Mouse (Mus musculus) testis, postnatal 10 days (tissue): ENCODE data around the gene Tec.
A peak's percentile ranks its signal among the peaks of the same experiment; 100 is the strongest.

Source experiments
- DNase-seq: peaks from one replicate; pipeline ENCODE4 v3.0.0; 2021; ENCODE audit warnings: low spot score

Gene Tec

DNA sequence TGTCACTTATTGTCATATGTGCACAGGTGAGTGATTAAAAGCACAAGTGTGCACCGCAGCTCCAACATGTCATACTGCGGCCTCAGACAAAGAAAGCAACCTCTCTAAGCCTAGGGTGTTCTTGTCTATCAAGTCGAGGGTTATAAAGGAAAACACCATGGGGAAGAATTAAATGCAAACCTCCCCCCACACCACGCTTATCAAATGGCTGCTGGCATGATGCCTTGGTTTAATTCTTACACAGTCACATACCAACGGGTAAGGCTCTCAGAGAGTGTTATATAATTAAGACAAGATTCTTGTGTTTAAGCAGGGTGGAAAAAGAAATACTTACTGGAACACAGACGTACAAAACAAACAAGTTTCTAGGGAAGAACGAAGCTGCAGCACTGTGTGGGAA is 132.5 kb downstream of the Tec start:
- DNase-seq = no peak

- no peak for DNase-seq
Measured at GRCm38 (mm10) chr5:72732885-72733284, 135.4 kb downstream of the Tec start.

GRCm38 (mm10) chr5:72725404-72725803 is 142.9 kb downstream of the Tec start:
- DNase-seq = no peak

GRCm38 (mm10) chr5:72723429-72723828 is 144.9 kb downstream of the Tec start:
- no peak for DNase-seq

GRCm38 (mm10) chr5:72720587-72720986 is 147.7 kb downstream of the Tec start:
- no peak for DNase-seq

DNA sequence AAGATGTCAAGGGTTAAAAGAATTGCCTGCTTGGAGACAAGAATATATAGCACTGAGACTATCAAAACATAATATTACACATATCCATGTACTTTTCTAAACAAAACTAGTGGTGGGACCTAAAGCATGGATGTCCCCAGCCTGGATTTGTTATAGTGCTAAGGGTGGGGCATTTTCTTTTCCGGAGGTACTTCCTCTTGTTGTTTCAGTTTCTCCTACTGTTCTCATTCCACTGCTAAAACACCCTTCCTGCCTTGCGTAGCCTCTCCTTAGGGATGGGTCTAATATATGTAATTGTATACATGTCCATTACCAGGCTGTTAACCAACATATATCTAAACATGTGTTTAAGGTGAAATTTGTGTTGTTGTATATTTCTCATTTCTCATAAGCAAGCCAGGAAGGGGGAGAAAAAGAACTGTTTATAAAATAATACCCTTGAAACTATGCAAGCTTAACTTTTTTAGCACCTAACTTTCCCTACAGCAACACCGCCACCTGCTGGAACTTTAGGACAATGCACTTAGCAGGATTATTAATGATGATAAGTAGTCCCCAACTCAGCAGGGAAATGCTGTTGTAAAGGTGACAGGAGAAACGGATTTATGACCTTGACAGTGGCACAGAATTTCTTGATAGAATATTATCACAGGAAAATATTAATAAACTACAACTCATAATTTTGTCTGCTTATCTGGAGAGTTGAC is 157.6 kb downstream of the Tec start:
- DNase-seq = peak; percentile 84

GRCm38 (mm10) chr5:72709976-72710375 is 158.3 kb downstream of the Tec start:
- DNase-seq = no peak

- DNase-seq = no peak
Measured at GRCm38 (mm10) chr5:72709451-72709850, 158.8 kb downstream of the Tec start.

GRCm38 (mm10) chr5:72706722-72707121 is 161.6 kb downstream of the Tec start:
- no peak for DNase-seq

- DNase-seq = no peak
Measured at GRCm38 (mm10) chr5:72706095-72706494, 162.2 kb downstream of the Tec start.
